Mouse (Mus musculus) kidney, postnatal 14 days (tissue): Measurements from ENCODE around the gene Gm10487.
"Not testable (repeated sequence)": the region's sequence is repeated elsewhere in the genome, so short reads cannot be mapped to it uniquely, and the experiment has no call there.

Experiments used
- DNase-seq: peaks from one replicate; pipeline ENCODE4 v3.0.0; 2022; ENCODE audit warnings: mixed read lengths

The Gm10487 gene

DNA sequence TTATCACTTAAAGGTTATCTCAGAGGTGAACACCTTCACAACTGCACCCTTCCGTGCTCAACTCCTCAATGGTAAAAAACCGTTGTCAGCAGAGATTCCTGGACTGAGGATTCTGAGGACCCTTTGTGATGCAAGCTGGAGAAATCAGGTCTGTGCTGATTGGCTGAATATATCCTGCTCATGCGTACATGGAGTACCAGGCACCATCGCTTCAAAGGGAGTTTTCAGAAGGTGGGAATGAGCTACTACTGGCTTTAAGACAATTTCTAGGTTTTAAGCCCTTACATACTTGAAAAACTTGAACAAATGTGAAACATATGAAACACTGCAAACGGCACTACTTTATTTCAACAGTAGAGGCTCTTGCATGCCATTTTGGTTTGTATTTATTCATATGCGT, at the start of gene Gm10487:
Gene Gm10487 (minus strand): TSS at position 101 of the 400 bp plus-strand sequence.
- DNase-seq, result not testable (repeated sequence)
